Mouse (Mus musculus) stomach, postnatal 0 days (tissue): ENCODE results near the gene Ifnar2.

Source experiments
- CTCF ChIP-seq: IDR thresholded peaks from 2 replicates; pipeline ENCODE4 v1.5.1; 2016; ENCODE audit warnings: antibody characterized with exemption, low read depth, mild to moderate bottlenecking, moderate library complexity
- EP300 ChIP-seq: optimal IDR thresholded peaks from 2 replicates; pipeline ENCODE3; 2016; ENCODE audit warnings: antibody characterized with exemption

DNA sequence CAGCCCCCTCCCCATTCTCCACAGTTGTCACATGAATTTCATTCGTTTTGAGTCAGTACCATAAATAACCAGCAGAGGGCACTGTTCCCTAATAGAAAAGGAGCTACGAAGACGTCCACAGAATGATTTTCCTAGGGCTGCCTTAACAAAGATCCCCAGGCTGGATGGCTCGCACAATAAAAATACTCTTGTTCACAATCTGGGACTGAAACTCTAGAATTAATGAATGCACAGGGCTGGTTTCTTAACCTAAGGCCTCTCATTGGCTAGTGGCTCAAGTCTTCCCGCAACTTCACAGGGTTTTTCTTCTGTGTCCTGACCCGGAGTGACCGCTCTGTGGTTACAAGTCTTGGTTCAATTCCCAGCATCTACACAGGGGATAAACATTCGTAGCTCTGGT is 14.0 kb upstream of the Ifnar2 start:
- TF ChIP-seq CTCF = peak; percentile 86
- TF ChIP-seq EP300 = no peak
